Mouse (Mus musculus) cerebellum, adult 11-12 months (tissue): ENCODE measurements around the gene Fam174b.

Source experiments
- DNase-seq: peaks from one replicate; pipeline ENCODE4 v3.0.0; 2022

Gene Fam174b

DNA sequence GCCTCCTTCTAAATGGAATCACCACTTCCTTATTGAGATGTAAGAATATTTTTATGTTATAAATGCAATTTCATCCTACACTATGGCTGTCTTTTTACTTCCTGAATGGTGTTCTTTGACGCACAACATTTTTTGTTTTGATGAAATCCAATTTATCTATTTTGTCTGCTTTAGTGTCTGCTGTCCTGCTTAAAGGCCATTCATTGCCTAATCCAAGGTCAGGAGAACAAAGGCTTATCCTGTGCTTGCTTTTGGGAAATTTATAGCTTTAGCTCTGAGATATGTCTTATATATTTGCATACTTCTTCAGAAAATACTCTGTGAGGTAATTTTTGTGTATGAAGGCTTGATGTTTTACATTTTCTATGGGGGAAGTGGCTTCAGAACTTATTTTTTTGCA is 13.5 kb downstream of the Fam174b start:
- no peak for DNase-seq

DNA sequence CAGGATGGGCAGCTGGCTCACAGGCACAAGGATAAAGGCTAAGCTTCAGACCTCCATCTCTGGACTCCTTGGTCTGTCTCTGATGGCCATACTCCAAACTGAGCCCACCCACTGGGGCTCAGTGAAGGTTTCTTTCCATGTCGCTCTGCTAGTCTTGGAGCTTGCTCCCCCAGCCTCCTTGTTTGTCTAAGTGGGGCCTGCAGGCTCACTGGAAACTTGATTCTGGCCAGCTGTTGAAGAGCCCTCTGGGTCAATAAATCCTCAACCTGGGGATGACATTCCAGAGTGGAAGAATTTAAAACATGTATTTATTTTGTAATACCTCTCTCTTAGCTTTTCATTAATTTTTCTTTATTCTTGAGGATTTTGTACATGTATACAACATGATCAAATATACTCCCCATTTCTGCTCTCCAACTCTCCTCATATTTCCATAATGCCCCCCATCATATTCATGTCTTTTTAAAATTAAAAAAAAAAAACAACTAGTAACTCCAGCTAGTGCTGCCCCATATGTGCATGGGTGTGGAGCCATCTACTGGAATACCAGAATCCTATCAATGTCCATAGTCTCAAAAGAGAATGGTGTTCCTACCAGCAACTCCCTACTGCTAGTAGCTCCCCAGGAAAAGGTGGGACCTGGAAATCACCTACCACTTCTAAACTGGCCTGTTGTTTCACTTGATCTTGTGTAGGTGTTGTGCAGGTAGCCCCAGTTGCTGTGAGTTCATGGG is 15.4 kb downstream of the Fam174b start:
- no peak for DNase-seq

DNA sequence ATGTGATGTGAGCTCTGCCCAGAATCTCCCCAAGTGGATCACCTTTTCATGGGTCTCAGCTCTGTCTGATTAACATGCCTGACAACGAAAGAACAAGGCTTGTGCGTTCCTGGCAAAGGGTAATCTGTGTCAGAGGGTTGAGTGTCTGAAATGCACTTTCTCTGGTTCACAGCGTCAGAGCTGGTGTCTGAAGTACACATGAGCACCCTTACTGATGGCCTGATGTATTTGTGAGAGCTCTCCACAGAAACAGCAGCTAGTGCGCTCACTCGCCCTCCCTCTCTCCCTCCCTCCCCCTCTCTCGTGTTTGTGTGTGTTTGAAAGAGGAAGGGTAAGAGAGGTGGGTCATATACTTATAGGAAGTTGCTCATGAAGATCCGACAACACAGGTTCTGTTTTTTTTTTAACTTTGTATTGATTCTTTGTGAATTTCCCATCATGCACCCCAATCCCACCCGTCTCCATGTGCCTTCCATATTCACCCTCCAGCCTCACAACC is 21.6 kb downstream of the Fam174b start:
- DNase-seq, result no peak

DNA sequence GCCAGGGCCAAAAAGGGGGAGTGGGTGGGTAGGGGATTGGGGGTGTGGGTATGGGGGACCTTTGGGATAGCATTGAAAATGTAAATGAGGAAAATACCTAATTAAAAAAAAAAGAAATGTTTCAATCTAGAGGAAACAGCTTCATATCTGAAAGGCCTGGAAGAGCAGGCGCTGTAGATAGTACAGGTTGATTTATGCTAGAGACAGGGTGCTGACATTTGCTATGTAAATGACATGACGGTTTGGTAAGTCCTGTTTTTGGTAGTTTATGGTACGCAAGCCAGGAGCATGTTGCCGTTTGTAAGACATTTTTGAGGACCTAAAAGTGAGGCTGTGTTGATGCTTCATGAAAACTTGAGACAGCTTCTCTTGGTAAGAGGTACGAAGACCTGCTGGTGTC is 24.6 kb downstream of the Fam174b start:
- DNase-seq, result no peak

DNA sequence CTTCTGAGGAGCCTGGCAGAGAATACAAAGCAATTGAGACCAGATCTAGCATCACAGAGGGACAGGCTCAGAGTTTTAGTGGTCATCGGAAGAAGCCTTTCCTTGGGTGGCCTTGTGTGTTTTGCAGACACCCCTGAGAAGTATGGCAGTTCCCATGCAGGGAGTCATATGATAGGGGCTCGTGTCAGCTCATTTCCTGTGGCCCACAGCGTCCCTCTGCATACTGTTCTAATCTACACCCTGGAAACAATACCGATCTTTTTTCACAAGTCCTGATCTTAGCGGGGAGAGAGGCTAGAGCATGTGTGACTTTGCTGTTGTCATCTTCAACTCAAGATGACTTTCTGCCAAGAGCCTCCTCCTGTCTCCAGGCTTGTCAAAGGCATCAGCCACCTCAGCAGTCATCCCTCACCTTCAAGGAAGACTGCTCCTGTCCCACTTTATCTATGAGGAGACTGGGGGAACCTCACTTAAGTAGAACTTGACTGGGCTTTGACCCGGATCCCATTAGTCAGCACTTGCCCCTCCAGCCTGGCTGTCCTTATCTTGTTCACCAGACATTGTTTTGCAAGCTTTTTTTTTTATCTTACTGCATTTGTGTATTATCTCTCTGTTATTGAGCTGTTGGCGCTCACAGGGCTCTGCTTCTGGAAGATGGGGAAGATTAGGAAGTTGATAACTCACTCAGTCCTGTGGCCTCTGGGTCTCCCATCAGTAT is 25.2 kb downstream of the Fam174b start:
- no peak for DNase-seq

DNA sequence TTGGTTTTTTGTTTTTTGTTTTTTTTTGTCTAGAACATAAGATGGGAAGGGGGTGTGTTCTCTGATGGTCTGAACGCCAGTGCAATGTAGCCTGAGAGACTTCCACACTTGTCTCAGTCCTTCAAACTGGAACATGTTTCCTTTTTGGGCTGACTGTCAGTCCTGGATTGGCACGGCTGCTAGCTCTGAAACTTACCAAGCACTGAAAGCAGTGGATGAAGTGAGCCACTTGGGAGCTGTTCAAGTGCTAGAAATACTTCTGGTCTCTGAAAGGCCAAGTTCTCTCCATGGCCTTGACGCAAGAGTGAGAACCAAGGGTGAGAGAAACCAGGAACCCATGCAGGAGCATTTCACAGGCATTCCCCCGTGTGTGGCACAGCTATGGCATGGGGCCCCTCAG is 29.1 kb downstream of the Fam174b start:
- no peak for DNase-seq

DNA sequence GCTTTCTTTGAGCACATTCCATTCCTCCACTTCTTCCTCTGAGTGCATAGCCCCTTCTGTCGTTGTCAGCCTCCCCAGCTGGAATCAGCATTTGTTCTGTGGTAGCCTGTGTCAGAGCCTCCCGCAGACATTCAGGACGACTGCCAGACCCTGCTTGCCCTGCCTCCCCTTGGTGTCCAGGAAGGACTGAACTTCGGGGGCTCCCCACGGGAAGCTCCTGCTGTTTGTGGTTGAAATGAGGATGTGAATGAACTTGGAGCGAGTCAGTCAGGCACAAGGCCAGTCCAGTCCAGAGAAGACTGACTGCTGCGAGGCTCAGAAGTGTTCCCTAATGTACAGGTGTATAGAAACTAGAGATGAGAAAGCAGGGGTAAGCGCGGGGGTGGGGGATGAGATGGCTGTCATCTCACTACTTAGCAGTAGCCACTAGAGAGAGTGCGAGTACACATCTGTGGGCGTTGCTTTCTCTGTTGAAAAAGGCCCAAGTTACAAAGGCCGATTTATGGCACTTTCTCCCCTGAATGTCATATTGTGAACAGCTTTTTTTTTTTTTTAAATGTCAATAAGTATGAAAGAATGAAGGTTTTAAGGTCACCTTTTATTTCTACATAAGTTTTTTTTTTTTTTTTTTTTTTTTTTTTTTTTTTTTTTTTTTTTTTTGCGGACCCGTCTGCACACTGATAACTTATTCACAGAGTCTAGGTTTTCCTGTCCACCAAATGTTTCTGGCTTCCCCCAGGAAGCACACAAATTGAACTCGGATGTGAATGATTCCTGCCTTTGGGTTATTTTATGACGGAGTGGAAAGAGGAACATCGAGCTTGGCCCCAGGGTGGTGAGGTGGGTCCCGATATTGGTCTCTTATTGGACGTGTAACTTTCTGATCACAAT is 31.5 kb downstream of the Fam174b start:
- DNase-seq, result no peak

DNA sequence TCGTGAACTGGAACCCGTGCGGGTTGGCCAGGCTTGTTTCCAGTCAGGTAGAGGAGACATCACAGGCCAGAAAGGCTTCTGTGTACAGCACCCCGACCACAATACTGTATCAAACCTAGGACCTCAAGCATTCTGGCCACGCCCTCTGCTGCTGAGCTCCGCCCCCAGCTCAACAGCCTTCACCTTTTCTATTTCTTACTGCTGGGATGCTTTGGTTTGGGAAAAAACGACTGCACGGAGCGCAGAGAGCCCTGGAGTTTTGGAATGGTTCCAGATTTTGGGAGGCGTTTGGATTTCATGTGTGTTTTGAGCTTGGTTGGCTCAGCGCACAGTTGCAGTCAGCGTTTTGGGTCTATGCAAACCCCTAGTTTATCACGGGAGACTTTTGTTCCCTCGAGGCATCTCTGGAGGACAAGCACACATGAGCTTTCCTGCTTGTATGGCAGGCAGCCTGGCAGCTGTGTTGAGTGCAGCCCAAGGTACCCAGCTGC is 32.2 kb downstream of the Fam174b start:
- no peak for DNase-seq

DNA sequence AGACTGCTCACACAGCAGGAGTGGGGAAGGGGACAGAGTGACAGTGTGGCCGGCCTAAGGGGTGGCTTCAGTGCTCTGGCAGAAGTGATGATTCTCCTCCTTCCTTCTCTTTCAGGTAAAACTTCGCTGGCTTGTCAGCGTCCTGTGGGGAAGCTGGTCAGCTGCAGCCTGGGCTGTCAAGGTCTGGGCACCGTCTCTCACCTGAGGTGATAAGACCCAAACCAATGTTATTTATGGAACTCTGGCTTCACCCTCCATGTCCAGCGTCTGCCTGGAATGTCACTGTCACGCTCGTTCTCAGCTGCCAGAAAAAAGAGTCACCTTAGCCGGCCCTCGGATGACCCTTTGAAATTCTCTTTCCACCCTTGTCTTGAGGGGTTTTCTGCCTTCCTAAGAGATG is 34.7 kb downstream of the Fam174b start:
- DNase-seq, result no peak

DNA sequence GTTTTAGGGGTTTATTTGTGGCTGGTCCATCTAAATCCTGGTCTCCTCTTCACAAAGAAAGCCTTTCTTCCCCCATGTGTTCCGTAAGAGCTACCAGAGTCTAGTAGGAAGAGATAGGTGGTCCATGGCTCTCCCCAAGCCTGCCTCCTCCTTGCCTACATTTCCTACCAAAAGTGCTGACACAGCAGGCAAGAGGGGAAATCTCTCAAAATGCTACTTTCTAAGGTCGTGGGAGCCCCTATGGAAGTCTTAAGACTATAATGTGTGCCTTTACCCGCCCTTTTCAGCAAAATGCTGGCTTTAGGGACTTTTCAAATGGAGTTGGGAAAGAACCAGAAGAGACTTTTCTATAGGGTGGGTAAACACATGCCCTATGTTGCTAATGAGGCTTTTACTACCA is 37.7 kb downstream of the Fam174b start:
- DNase-seq, result no peak

DNA sequence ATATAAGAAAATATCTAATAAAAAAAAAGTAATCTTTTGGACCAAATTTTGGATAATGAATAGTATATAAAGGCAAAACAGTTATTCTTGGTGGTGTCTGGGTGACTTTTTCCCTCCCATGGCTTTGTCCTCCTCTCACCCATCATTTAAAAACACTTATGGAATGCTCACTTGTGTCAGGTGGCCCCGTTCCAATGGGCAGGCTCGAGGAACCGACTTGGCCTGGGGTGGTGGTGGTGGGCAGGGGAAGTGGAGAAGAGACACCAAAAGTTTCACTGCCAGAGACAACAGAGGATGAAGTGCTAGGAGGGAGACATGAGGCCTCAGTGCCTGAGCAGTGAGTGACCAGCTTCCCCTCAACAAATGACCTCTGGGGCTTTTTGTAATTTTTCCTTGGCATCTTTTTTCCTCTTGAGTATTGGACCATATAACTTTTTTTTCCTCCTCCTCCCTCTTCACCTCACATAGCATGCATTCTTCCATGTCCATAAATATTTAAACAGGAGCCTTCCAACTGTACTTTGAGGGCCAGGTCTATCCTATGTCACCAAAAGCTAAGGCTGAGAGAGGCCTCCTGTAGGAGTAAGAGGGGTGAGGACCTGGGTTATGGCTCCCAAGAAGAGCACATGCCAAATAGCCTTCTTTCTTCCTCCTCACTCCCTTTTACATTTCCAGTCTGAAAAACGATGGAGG is 44.8 kb downstream of the Fam174b start:
- no peak for DNase-seq

DNA sequence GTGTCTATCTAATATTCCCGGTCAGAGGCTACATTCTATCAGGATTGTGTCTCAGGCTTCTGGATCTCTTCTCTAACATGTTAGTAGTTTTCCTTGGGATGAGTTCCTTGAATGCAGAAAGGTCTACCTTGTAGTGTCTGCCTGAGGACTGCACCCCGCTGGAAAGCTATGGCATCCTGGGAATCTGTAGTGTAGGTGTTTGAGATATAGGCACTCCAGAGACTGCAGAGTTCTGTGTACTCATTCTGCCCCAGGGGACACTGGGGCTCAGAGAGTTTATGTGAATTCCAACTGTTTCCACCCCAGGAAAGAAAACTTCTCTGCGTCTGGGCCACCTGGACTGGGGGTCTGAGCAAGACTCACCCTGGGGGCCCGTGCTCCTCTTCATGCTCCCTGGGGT is 45.7 kb downstream of the Fam174b start:
- no peak for DNase-seq

DNA sequence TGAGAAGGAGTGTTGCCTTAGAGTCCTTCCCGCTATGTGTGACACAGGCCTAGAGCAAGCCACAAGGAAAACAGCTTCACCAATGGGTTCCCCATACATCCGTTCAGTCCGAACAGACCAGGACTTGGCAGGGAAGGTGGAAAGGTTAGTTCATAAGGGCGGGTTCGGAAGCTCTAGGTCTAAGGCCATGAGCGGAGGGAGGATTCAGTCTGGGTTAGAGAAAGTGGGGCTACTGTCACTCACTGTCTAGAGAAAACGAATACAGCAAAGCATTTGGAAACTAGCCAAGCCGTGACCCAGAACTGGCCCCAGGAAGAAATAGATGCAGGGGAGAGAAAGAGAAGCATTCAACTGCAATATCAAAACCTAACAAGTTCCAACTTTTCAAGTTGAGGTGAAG is 47.4 kb downstream of the Fam174b start:
- DNase-seq, result no peak

DNA sequence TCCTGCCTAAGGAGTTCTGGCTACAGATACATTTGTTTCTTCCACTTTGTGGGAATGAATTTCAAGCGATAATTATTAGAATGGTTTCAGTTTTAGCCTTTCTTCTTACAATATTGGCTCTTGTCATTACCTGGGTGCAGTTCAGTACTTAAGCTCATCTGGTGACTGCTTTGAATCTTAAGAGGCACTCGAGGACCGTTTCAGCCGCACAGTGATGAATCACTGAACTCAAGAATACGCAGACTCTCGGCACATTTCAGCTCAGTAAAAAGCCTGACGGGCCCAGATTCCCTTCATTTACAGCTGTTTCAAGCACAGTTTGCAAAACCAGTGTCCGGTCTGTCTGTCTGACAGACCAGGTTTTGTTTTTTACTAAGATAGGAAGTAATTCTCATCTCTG is 51.0 kb downstream of the Fam174b start:
- no peak for DNase-seq

DNA sequence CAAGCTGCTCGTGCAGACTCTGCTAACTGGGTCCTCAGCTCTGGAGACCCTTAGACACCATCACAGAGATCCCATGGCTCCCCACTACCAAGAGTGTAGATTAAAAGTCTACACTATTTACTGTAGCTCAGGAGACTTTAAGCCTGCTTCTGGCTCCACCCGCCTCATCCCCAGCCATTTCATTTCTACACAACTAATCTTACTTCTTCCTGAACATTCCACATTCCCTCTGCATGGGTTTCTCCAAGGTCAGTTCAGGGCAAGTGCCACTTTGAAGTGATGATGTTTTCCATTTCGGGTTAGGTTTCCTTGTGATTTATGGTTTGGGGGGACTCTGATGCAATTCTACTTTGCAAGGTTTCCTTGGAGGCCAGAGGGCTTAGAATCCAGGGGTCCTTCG is 52.1 kb downstream of the Fam174b start:
- no peak for DNase-seq

DNA sequence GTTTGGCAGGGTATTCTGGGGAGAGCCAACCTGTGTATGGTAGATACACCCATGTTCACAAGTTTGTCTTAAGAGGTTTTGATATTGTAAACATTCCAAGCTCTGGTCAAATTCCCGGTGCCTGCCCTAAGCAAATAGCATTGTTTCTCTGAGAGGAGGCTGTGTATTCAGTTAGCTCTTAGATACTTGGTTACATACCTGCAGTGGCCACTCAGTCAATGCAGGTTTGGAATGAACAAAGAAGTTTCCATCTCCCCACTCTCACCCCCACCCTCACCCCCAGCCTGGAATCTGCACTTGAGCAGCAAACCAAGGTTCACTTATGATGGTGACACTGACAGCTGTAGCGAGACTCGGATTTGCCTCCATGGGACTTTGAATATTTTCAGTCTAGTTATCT is 52.5 kb downstream of the Fam174b start:
- no peak for DNase-seq

DNA sequence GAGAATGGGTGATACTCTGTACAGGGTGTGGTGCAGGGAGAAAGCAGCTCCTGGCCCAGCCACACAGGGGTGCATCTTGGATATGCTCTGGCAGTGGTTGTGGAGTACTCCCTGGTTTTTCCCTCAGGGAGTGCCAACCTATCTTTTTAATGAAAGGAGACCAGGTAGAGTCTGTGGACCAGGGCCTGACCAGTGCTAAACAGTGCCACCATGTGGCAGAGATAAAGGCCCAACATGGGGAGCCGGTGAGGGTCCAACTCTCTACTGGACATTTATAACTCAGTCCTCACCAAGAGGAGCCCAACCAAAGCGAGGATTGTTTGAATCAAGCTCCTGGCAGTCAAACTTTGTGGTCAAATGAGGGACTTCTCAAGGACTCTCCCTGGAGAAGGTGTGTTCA is 69.2 kb downstream of the Fam174b start:
- DNase-seq, result no peak

DNA sequence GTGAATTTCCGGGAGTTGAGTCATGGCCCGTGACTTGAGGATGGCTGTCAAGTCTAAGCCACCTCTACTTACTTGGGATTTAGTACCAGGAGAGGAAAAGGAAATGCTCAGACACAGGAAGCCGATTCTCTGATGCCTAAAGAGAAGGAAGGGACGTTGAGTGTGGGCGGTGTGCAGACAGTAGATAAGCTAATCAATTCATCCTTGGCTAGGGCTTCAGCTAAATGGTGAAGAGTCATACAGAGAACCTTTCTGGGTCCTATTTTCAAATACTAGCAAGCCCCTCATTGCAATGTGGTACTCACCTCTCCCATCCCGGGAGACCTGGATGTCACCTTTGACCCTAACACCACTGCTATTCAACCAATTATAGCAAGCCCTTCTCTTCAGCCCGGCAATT is 71.3 kb downstream of the Fam174b start:
- no peak for DNase-seq

DNA sequence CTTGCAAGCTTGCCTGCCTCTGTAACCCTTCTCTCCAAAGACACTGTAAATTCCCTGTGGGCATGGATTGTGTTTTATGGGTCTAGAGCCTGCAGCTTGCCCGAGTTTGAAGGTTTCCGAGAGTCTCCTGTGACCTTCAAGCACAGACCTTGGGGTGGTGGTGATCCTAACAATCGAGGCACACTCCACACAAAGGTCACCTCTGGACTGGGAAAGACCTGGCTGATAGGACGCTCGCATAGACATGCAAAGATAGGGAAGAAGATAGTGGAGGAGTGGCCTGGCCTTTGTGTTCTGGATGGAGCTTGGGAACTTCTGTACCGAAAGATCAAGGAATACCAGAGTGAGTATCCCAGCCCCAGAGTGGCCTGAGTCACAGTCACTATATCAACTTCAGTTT is 72.1 kb downstream of the Fam174b start:
- DNase-seq, result no peak

DNA sequence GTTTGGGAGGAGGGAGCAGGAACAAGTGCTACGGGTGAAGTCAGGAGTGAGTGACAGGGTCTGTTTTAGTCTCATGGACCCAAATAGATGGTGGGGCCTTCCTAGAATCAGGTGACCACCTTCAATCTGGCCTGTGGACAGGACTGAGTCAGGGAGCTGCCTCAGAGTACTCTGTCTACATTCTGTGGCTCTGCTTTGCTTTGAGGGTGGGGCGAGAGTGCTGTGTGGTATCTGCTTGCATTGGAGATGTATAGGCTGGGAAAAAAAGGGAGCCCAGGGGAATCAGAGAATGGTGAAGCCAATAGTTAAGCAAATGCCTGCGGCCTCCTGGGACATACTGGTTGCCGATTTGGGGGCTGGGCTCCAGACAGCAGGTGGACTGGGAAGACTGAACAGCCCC is 73.8 kb downstream of the Fam174b start:
- no peak for DNase-seq

DNA sequence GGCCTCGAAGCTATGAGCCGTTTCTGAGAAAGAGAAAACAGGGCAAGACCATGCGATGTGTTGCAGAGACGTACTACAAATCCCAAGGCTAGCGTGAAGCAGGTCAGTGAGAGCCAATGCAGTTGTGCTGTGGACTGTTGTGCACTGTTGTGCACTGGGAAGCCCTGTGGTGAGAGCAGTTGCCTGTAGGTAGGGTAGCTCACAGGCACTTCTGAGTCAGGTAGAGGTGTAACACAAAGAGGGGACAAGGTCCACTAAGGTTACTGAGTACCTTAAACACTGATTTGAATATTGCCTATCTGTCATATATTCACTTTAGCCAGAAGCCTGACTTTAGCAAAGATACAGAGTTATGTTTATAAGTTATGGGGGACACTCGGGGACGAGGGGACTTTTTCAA is 74.4 kb downstream of the Fam174b start:
- no peak for DNase-seq

DNA sequence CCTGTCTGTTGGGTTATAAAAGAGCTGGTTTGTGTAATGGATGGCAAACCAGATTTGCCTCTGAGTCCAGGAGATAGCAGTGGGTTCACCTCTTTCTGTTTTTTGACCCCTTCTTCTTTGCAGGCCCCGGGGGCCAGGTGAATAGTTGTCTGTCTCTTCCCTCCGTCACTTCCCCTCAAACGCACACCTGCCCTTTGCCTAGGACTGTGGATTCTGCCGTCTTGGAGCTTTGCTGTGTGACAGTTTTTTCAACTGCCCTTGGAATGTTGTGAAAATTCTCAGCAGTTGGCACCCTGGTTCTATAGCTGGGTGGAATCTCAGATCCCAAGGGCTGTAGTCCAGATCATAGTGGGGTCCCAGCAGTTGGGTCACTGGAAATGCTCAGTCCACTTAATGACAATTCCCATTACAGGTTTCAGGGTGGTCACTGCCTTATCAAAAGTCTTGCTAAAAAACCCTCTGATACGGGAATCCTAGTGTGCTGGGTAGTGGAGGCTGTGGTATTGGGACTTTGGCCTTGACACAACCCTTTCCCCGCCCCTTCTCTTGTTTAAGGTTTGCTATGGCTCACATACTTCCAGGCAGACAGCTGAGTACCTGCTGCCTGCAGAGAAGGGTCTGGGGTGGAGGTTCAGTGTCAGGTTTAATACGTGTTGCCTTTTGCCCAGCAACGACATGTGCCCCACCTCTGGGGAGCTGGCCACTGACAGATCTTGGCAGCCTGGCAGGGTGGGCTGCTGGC is 76.3 kb downstream of the Fam174b start:
- no peak for DNase-seq
